Mouse (Mus musculus) stomach, postnatal 0 days (tissue): ENCODE results near the gene Slk.

Source experiments
- CTCF ChIP-seq: IDR thresholded peaks from 2 replicates; pipeline ENCODE4 v1.5.1; 2016; ENCODE audit warnings: antibody characterized with exemption, low read depth, mild to moderate bottlenecking, moderate library complexity
- EP300 ChIP-seq: optimal IDR thresholded peaks from 2 replicates; pipeline ENCODE3; 2016; ENCODE audit warnings: antibody characterized with exemption

GRCm38 (mm10) chr19:47534131-47534530 is 45.3 kb upstream of the Slk start:
- TF ChIP-seq CTCF: no peak
- TF ChIP-seq EP300: no peak
